Mouse (Mus musculus): ENCODE measurements around the gene H60b. TPM values are rescaled to one million over a fixed set of nuclear protein-coding genes. Genes with fewer than 3 reads are reported as not detected.
A peak's percentile ranks its signal among the peaks of the same experiment; 100 is the strongest.
"Not testable (repeated sequence)": the region's sequence is repeated elsewhere in the genome, so short reads cannot be mapped to it uniquely, and the experiment has no call there.

The H60b gene
- total RNA-seq, 2 experiments from 2014 or later, result not detected

DNA sequence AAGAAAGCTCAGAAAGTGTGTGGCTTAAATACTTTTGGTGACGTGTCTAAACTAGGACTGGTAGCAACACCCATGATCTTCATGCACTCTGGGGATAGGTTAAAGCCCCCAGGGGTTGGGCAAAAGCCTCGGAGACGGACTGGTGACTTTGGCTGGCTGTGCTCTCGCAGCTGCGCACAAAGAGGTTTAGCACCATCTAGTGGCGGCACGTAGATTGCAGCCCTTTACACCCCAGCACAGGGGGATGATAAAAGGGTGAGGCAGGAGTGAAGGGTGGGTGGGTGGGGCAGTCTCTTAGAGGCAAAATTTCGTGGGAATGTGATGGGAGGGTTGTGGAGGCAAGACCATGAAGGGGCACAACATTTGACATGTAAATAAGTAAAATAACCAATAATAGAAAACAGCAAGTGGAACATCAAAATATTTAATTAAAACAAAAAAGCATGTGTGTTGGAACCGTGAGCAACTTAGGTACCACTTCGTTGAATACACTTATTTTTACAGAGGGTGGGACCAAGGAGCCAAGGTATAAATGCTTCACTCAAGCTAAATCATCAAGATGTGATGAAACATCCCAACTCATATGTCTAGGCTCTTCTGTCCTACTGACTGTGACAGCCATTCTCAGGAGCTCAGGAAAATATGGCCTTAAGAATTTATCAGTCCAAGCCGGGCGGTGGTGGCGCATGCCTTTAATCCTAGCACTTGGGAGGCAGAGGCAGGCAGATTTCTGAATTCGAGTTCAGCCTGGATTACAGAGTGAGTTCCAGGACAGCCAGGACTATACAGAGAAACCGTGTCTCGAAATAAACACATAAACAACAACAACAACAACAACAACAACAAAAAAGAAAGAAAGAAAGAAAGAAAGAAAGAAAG lies 5.6 kb downstream of the H60b start:
- DNase-seq, result peak; percentile 79 to 87
- intact Hi-C loops (cut with DNase I), result loop anchor here (2.0 kb wide), 1 partner anchor 23 kb away; no protein-coding TSS in a partner anchor

DNA sequence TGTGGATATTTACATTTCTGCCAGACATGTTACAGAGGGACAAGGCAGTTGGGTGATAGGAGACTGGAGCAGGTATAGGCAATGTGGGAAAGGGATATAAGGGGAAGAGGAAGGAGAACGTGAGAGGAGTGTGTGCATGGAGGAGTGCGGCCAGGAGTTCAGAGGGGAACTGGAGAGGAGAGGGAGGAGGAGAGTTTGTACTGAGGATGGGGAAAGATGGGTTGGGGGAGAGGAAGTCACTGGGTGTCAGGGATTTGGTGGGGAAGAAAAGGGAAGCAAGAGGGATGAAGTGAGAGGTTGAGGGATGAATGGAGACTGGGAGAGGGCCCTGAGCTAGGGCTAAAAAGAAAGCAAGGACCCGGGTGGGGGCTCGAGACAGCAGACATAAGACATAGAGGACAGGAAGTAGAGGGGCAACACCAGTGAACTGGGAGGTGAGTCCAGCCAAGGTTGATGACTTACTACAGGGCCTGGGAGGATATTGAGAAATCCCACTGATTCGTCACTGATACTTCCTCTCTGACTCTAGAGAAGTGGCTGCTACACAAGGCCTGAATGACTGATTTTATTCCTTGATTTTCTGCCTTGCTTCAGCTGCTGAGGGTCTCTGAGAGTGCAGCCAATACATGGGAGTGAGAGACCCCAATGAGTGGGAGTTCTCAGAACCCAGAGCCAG lies 7.1 kb downstream of the H60b start:
- intact Hi-C loops (cut with DNase I); DNase-seq: not testable (repeated sequence)

GRCm38 (mm10) chr10:22166025-22166424 lies 7.6 kb downstream of the H60b start:
- intact Hi-C loops (cut with DNase I), result not testable (repeated sequence)

GRCm38 (mm10) chr10:22167061-22167460 lies 8.7 kb downstream of the H60b start:
- DNase-seq; intact Hi-C loops (cut with DNase I): not testable (repeated sequence)

More at GRCm38 (mm10) chr10:22166025-22166424, 7.6 kb downstream of the H60b start:
- not testable (repeated sequence) for DNase-seq

DNA sequence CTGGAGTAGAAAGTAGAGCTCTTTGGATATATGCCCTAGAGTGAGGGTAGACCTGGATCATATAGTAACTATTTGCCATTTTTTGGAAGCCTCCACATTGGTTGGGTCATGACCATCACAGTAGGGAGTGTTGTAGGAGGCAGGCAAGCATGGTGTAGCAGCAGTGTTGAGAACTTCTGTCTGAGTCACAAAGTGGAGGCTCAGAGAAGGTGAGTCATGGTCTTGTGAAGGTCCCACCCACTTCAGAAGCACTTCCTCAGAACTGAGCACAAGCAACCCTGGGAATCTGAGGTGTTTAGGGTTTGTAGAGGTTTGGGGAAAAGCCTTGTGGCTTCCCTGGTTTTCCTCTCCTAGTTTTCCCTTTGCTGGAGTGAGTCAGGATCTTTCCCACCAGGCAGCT lies 10.7 kb downstream of the H60b start:
- DNase-seq; intact Hi-C loops (cut with DNase I): not testable (repeated sequence)

DNA sequence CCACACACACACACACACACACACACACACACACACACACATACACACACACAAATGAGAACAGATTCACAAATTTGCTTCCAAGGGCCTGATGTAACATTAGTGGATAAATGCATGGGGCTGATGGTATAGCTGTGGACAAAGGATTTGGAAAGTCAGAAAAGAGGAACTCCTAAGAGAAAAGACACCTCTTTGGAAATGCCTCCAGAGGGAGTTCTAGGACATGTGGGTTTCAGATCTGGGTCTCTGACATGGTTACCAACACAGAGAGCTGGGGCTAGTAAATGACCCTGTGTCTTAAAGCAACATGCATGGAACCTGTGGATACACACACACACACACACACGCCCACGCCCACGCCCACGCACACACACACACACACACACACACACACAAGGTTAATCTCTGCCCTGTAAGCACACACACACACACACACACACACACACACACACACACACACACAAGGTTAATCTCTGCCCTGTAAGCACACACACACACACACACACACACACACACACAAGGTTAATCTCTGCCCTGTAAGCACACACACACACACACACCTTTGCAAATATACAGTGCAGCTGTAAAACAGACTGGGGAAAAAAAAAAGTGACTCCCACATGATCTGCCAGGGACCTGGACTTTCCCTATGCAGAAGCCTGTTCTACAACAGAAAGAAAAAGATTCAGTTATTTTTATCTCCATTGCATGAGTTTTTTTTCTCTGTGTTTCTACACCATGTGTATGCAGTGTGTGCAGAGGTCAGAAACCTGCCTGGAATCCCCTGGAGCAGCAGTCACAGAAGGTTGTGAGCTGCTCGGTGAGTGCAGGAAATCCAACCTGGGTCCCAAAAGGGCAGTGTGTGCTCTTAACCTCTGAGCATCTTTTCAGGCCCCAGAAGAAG lies 14.3 kb downstream of the H60b start:
- DNase-seq; intact Hi-C loops (cut with DNase I): not testable (repeated sequence)

GRCm38 (mm10) chr10:22173335-22174189 lies 15.2 kb downstream of the H60b start:
- intact Hi-C loops (cut with DNase I); DNase-seq: not testable (repeated sequence)

DNA sequence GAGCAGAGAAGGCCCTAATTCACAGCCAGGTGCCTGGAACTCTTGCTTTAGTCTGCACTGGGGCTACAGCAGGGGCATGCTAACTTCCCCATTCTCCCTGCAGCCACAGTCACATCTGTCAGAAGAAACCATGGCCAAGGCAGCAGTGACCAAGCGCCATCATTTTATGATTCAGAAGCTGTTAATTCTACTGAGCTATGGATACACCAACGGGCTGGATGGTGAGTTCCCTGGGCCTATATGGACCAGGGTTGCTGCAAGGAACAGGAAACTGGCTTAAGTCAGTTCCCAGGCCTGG lies 15.8 kb downstream of the H60b start:
- not testable (repeated sequence) for DNase-seq

GRCm38 (mm10) chr10:22176515-22176914 lies 18.1 kb downstream of the H60b start:
- intact Hi-C loops (cut with DNase I); DNase-seq: not testable (repeated sequence)

More for the DNA sequence above, 15.8 kb downstream of the H60b start:
- intact Hi-C loops (cut with DNase I), result not testable (repeated sequence)

DNA sequence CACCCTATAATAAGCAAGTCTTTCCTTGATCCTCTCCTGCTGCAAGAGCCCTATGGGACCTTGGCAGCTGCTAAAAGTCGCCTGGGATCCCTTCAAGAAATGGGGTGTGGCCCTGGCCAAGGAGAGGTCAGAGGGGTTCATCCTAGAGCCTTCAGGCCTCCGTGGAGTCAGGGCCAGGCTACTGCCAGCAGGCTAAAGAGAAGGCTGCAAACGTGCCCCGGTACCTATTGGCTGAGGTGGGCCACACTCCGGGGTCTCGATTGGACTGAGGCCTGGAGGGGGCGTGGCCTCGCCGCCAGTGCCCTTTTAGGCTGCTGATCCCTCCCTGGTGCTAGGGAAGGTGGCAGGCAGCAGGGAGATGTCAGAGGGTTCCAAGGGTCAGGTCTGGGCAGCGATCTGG lies 32.6 kb downstream of the H60b start:
- intact Hi-C loops (cut with DNase I); DNase-seq: not testable (repeated sequence)

DNA sequence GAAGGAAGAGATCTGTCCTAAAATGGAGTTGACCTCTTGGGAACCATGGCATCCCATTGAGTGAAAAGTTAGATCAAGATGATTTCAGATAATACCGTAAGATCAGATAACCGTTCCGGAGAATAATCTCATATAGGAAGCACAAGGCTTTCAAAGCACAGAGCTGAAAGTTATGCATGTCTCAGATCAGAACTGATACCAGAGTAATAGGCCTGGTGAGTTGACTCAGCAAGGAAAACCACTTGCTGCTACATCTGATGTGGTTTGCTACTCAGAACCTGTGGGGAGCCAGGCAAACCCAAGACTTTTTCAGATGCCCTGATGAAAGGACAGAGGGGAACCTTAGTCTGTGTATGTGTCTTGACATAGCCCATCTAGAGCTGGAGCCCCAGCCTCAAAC lies 43.0 kb downstream of the H60b start:
- DNase-seq; intact Hi-C loops (cut with DNase I): not testable (repeated sequence)

GRCm38 (mm10) chr10:22202784-22203583 lies 44.6 kb downstream of the H60b start:
- intact Hi-C loops (cut with DNase I); DNase-seq: not testable (repeated sequence)

- DNase-seq; intact Hi-C loops (cut with DNase I): not testable (repeated sequence)
These were observed 48.1 kb downstream of the H60b start for GRCm38 (mm10) chr10:22206443-22206842.

GRCm38 (mm10) chr10:22212012-22212696 lies 53.8 kb downstream of the H60b start:
- intact Hi-C loops (cut with DNase I), result not testable (repeated sequence)
- peak; percentile 32 to 57 for DNase-seq

GRCm38 (mm10) chr10:22223474-22224349 lies 65.3 kb downstream of the H60b start:
- DNase-seq, result peak; percentile 3 to 7

GRCm38 (mm10) chr10:22265060-22265459 lies 106.7 kb downstream of the H60b start:
- intact Hi-C loops (cut with DNase I), result no loop called here
- no peak for DNase-seq

More at GRCm38 (mm10) chr10:22223474-22224349, 65.3 kb downstream of the H60b start:
- intact Hi-C loops (cut with DNase I), result not testable (repeated sequence)

Data from heart, postnatal 36 days (tissue).